Mouse (Mus musculus): ENCODE measurements around the gene Wipi2. TPM values are rescaled to one million over a fixed set of nuclear protein-coding genes. Genes with fewer than 3 reads are reported as not detected.

Wipi2 gene
- polyA plus RNA-seq (2014; fragmentation: Illumina TruSeq; extraction: RNeasy Lipid Tissue Mini Kit (QIAGEN cat#74804)): 16.8 TPM

DNA sequence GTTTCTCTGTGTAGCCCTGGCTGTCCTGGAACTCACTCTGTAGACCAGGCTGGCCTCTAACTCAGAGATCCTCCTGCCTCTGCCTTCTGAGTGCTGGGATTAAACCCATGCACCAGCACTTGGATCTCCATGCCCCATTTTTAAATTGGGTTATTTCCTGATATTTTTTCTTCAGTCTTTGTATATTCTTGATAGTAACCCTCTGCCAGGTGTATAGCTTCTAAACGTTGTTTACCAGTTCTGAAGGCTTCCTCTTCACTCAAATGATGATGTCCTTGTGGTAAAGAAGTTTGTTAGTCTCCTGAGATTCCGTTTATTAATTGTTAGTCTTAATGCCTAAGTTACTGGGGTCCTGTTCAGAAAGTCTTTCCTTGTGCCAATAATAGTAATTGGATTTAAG lies at the start of gene Wipi2:
Wipi2 (plus strand) TSS at position 301 of the 400 bp plus-strand sequence.

DNA sequence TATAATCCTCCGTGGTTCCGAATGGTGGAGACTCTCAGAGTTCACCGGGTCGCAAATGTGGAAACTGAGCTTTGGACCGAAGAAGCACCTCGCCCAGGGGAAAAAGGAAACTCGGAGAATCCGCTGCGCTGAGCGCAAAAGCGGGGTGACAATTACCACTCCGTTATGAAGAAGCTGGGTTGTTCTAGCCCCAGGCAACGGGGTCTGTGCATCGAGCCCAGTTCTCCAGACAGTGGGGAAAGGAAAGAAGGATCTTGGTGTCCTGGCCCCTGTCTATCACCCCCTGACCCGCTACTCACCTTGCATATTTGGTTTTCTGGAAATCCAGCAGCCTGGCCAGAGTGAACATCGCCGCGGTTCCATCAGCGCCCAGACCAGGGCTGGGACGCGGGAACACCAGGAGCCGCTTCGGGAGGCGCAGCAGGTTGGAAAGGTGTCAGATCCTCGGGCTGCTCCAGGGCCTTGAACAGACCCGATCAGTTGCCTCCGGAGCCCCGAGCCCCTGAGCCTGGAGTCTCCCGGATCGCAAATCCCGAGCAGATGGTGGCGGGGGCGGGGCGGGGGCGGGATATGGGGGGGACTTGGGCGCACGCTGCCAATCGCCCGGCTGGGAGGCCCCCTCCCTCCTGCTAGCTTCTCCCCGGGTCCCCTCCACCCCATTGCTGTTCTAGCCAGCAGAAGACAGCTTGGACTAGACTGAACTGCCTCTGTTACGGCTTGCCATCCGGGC lies 19.1 kb upstream of the Wipi2 start, which contains the start of gene Mmd2:
Mmd2 (minus strand) TSS at position 542 of the 730 bp plus-strand sequence.

DNA sequence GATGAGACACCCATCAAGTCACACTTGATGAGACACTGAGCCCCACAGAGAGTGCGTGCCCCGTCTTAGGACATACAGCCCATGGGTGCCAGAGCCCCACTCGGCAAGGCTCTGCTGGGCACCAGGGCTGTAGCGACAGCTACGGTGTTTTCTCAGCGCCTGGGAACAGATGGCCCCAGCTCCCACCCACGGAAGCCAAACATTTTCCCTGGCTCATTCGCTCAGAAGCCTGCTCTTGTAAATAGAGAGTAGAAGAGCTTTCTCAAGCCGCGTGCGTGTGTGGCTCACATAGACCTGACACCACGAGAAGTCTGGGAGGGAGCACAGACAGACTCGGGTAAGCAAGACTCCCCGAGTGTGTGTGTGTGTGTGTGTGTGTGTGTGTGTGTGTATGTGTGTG lies 64.8 kb downstream of the Wipi2 start, which contains the start of gene Slc29a4:
Slc29a4 (plus strand) TSS at position 265 of the 400 bp plus-strand sequence.

Other genes starting within 250 kb of the Wipi2 start
- gene Foxk1, start 226.2 kb upstream of the Wipi2 start, polyA plus RNA-seq (2014; fragmentation: Illumina TruSeq; extraction: RNeasy Lipid Tissue Mini Kit (QIAGEN cat#74804)): 7.1 TPM
- 0.20 TPM for gene Ap5z1, start 163.8 kb upstream of the Wipi2 start, polyA plus RNA-seq (2014; fragmentation: Illumina TruSeq; extraction: RNeasy Lipid Tissue Mini Kit (QIAGEN cat#74804))
- gene Papolb, start 97.6 kb upstream of the Wipi2 start, polyA plus RNA-seq (2014; fragmentation: Illumina TruSeq; extraction: RNeasy Lipid Tissue Mini Kit (QIAGEN cat#74804)): 0.20 TPM
- not detected for gene Radil, start 76.6 kb upstream of the Wipi2 start, polyA plus RNA-seq (2014; fragmentation: Illumina TruSeq; extraction: RNeasy Lipid Tissue Mini Kit (QIAGEN cat#74804))
- 21.6 TPM for gene Mmd2, start 18.9 kb upstream of the Wipi2 start, polyA plus RNA-seq (2014; fragmentation: Illumina TruSeq; extraction: RNeasy Lipid Tissue Mini Kit (QIAGEN cat#74804))
- gene Slc29a4, start 64.8 kb downstream of the Wipi2 start, polyA plus RNA-seq (2014; fragmentation: Illumina TruSeq; extraction: RNeasy Lipid Tissue Mini Kit (QIAGEN cat#74804)): 0.14 TPM
- gene Tnrc18, start 190.0 kb downstream of the Wipi2 start, polyA plus RNA-seq (2014; fragmentation: Illumina TruSeq; extraction: RNeasy Lipid Tissue Mini Kit (QIAGEN cat#74804)): 1.3 TPM